Mouse (Mus musculus) regulatory T cell (primary cell): ENCODE data around the gene Fndc7.
"Not testable (repeated sequence)": the region's sequence is repeated elsewhere in the genome, so short reads cannot be mapped to it uniquely, and the experiment has no call there.

Experiments
- in situ Hi-C: fragments of 300-600 bp; cut with MboI, MseI; formaldehyde crosslinking; loops from one replicate; pipeline ENCODE4 v1.15.1; 2025; ENCODE audit warnings: high pct_unique_total_duplicates

The Fndc7 gene

GRCm38 (mm10) chr3:108856386-108857123 lies 33.3 kb downstream of the Fndc7 start:
- in situ Hi-C loops, result no loop called here

DNA sequence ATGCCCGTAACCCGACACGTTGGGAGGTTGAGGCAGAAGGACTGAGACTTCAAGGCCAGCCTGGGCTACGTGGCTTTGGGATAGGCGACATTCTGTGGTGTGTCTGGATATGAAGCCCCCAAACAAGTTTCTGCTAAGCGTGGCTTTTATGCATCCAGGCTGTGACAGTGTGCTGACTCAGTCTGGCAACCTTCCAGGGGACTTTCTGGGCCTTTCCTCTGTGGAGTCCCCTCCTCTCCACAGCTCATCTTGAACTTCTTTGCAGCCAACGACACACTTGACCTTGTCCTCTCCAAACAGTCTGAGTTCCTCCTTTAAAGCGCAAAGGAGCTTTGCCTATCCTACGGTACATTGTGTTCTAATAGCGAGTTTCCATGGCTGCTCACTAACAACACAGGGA lies 33.9 kb downstream of the Fndc7 start:
- in situ Hi-C loops, result no loop called here

DNA sequence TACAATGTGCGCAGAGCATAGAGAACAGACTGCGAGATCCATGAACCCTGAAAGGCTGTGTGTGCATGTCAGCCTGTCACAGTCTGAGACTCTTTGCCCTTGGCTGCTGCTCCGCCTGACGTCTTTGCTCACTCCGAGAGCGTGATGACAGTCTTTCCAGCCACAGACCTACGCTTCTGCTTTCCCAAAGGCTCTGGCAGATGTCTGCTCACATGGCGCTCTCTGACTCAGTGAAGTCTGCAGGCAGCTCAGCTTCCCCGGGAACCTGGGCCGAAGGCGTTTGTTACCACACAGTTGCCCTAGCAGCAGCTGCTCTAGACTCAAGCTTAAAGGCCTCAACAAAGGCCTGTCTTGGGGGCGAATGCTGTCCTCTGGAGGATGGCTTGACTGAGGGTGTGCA lies 34.4 kb downstream of the Fndc7 start:
- in situ Hi-C loops, result no loop called here

DNA sequence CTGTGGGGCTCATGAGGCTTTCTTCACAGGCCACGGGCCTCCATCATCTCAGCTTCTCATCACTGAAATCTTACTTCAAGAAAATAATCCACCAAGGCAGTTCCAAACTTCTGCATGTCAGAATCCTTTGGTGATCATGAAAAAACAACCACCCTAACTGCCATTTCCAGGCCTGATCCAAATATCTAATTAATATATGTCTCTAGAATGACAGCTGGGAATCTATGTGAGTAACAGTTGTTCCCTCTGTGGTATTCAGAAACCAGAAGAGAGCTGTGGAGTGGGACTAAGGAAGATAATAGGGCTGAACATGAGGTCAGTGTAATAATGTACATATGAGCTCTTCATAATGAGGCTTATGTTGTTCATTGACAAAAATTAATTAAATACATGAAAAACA lies 36.5 kb downstream of the Fndc7 start:
- in situ Hi-C loops, result no loop called here

DNA sequence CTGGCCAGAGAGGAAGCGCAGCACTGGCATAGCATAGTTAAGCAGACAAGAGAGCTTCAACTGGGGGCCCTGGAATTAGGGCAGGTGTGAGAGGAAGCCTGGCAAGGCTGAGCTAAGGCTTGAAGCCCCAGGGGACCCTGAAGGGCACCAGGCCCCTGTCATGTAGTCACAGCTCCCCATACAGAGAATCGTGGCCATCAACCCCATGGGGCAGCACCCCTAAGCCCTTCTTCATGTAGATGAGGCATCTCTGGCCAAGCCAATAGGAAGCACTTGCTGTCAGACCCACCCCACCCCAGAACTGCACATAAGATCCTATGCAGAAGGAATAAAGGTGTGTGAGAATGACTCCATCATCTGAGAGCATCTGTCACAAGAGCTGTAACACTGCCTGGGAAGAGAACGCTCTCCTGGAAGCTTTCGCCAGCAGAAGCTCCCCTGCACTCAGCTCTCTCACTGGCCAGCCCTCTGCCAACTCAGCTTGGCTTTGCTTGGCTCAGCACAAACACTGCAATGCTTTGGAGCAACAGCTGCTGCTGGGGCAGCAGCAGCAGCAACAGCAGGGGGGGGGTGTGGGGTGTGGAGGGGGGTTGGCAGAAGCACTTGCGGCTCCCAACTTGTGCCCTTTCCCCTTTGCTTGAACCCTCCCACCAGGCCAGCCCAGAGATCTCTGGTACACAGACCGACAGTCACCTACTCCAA lies 37.7 kb downstream of the Fndc7 start:
- in situ Hi-C loops, result no loop called here

DNA sequence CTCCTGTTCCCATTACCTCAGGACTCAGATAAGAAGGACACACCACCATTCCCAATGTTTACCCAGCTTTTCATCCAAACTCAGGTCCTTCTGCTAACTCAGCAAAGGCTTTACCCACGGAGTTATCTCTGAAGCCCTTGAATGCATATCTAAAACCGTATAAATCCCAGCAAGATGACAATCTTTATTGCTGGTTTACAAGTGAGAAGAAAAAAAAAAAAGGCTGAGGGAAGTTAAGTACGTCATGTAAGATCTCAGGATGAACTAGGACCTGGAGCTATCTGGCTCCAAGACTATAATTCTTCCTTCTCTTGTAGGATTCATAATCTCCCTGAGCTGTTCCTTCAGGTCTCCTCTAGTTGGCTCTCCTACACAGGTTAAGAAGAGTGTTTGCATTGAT lies 38.3 kb downstream of the Fndc7 start:
- in situ Hi-C loops, result no loop called here

- in situ Hi-C loops, result no loop called here
Measured at GRCm38 (mm10) chr3:108851075-108851474, 38.7 kb downstream of the Fndc7 start.

DNA sequence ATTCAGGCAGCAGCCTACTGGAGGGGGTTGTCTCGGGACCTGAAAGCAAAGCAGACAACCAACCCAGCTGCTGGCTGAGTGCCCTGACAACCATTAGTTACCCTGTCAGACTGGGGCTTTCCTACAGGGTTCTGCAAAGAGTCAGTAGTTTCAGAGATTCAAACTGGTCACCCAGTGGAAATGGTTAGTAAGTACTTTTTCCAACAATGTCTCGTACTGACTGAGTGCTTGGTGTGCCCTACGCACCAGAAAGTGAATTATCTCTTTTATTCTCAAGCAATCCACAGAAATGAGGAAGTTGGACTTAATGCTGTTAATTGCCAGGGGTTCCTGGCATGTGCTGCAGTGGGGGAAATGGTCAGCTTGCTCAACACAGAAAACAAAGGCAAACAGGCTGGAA lies 39.3 kb downstream of the Fndc7 start:
- in situ Hi-C loops, result no loop called here

DNA sequence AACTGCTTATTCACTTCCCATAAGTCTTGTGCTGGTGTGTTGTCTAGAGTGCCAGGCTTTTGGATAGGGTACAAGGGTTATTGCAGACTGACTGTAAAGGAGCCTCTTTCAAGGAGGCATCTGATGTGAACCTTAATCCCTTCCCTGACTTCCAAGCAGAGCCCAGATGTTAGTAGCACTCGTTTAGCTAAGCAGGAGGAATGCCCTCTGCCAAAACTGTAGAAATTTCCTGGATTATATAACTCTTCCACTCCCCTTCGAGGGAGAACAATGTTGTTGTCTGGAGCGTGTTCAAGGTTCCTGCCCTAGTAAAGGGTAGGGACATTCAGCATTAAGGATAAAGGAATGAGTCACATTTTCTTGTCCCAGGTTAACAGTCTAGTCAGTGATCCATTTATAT lies 43.2 kb downstream of the Fndc7 start:
- in situ Hi-C loops, result no loop called here

DNA sequence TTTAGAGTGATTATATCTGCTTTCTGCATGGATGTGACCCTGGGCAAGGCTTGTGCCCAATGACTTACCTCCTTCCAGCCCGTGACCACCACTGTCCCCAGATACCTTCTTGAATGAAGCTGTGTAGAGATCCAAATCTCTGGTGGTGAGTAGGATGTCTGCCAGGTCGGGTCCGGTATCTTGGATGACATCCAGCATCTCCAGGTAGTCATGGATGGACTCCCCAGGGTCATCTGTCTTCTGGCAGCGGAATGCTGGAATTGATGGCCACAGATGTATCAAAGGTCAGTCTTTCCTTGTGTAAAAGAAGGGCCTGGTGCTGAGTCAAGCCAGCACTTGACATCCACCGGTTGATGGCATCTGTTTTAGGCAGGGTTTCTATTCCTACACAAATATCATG lies 45.3 kb downstream of the Fndc7 start:
- in situ Hi-C loops, result loop anchor here (5.0 kb wide), 1 partner anchor 43 kb away; no protein-coding TSS in a partner anchor

DNA sequence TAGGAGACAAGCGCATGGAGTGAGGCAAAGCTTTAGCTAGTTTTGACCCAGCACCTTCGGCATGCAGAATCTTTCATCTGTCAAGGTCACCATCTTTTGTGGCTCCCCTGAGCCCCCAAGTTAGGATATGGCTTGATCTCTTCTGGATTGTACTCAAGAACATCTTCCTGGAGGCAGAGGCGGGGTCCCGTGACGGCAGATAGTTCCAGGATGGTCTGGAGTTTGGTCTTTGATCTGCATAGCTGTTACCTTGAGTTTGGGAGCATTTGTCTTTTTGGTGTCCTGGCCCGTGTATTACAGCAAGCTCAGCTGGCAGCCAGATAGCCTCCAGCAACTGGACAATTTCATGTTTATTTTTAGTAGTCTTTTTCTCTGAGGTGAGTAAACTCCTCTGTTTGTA lies 45.8 kb downstream of the Fndc7 start:
- in situ Hi-C loops, result loop anchor here (5.0 kb wide), 1 partner anchor 43 kb away; no protein-coding TSS in a partner anchor

GRCm38 (mm10) chr3:108840716-108841054 lies 49.1 kb downstream of the Fndc7 start:
- in situ Hi-C loops, result loop anchor here (5.0 kb wide), 1 partner anchor 47 kb away; no protein-coding TSS in a partner anchor

- in situ Hi-C loops, result loop anchor here (5.0 kb wide), 1 partner anchor 47 kb away; no protein-coding TSS in a partner anchor
Measured at GRCm38 (mm10) chr3:108840000-108840715, 49.6 kb downstream of the Fndc7 start, which contains the start of gene Stxbp3. TSS of gene Stxbp3 (minus strand) at chr3:108840526.

- in situ Hi-C loops, result no loop called here
Measured at GRCm38 (mm10) chr3:108839647-108839999, 50.2 kb downstream of the Fndc7 start.

DNA sequence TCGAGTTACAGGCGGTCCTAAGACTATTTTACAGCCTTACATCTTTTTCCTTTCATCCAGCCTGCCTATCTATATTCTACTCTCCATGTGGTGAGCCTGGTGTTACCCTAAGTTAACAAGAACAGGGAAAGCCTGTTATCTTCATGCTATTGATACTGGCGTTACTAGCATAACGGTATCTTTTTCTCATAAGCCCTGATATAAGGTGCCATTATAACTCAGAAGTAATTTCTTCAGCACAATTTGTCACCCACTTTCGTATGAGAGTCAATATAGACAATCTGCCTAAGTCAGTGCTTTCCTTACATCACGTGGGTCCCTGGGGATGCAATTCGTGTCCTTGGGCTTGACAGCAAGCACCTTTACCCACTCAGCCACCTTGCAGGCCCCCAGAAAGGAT lies 50.8 kb downstream of the Fndc7 start:
- in situ Hi-C loops, result no loop called here

GRCm38 (mm10) chr3:108836931-108837330 lies 52.9 kb downstream of the Fndc7 start:
- in situ Hi-C loops, result no loop called here

- in situ Hi-C loops, result not testable (repeated sequence)
Measured at GRCm38 (mm10) chr3:108833717-108834116, 56.1 kb downstream of the Fndc7 start.

DNA sequence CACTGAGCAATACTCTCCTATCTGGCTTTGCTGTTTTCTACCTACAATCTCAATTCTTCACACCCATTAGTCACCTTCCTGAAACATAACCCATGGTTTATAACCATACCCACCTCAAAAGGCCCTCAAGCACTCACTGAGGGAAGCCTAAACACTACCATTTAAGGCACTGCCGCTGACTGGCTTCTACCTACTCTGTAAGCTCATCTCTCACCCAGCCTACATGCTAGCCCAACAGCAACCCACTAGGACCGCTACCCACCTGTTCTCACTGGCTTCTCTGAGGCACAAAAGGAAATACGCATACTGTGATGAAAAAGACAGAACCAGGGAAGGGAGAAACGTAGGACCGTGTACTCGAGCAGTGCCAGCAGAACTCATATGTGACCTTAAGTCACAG lies 58.1 kb downstream of the Fndc7 start:
- in situ Hi-C loops, result no loop called here

DNA sequence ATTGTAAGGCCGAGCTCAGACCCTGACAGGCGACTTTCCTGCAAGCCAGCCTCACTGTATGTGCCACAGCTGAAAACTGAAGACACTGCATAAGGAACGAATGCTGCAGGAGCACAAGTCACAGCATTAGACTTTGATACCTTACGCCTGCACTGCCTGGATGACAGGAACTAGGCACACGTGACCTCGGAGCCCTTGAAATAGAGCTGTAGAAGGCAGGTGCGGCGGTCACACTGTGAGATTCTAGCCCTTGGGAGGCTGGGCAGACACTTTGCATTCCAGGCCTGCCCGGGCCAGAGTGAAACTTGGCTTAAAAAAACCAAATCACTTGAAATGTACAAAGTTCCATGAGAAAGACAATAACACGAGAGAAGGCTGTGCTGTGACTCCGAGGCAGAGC lies 59.3 kb downstream of the Fndc7 start:
- in situ Hi-C loops, result no loop called here

GRCm38 (mm10) chr3:108815631-108816030 lies 74.2 kb downstream of the Fndc7 start:
- in situ Hi-C loops, result no loop called here

DNA sequence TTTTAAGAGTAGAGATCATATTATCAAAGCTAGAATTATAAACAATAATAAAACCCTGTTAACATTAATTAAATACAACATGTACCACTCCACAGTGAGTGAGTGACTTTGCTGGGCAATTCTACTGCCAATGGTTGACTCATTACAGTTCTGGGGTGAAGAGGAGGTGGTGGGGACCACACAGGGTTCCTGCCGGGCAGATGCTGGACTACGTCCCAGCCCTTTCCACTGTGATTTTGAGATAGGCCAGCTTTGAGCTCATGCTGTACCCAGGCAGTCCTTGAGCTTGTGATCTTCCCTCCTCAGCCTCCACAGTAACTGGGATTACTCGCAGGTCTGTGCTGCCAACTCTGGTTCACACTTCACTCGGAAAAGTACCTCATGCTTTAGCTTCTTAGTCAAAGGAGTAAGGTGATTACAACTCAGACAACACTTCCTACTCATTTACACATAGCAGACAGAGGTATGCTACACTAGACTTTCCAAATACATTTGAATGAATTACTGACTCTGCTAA lies 79.0 kb downstream of the Fndc7 start:
- in situ Hi-C loops, result no loop called here

DNA sequence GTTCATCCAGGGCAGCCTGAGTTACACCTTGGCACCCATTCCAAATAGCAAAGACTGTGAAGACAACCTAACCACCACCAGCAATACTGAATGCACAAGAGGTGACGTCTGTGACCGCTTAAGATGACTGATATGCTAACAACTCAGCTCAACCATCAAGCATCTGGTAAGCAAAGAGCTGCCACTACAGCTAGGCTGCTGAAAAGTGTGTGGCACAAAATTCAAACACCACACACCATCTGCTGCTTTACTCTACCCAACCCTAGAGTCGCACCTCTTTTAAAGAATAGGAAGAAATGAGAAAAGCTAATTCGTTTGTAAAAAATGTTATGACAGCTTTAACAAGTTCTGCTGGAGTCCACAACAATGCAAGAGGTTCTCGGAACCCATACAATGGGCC lies 84.2 kb downstream of the Fndc7 start:
- in situ Hi-C loops, result no loop called here
